21 mouse cellular contexts compared by ENCODE assay signal in genomic region chr12:34351906-34352305, GRCm38 (mm10).
DNase-seq lines count a peak whose midpoint lies in the region; ATAC-seq lines count a peak whose summit lies in the region.
"Had no signal": no experiment of that assay in that cellular context is flagged by ENCODE, and none has a peak within 500 bp of the region (broad histone marks: within the 10 kb centered on the region; RNA-seq: fewer than 3 reads in every experiment).

No protein-coding gene starts in this region.

- no peak overlapping the region for H3K4me3 ChIP-seq in kidney, embryonic 16.5 days (ENCODE audit: low read length)
- H3K4me3 ChIP-seq: embryonic facial prominence, embryonic 13.5 days; forebrain, embryonic 12.5 days; gastrocnemius, adult 2 months; heart, embryonic 12.5 days; hindbrain, embryonic 10.5 days had no signal

- H3K27ac ChIP-seq in kidney, embryonic 16.5 days (ENCODE audit: low read length) = no peak overlapping the region
- H3K27ac ChIP-seq: embryonic facial prominence, embryonic 13.5 days; forebrain, embryonic 12.5 days; gastrocnemius, adult 2 months; hindbrain, embryonic 10.5 days had no signal

- no peaks in the 10 kb centered on the region for H3K9me3 ChIP-seq in kidney, embryonic 16.5 days (ENCODE audit: low read length)
- H3K9me3 ChIP-seq: embryonic facial prominence, embryonic 13.5 days; forebrain, embryonic 12.5 days; heart, embryonic 12.5 days; hindbrain, embryonic 10.5 days had no signal

- H3K4me2 ChIP-seq in kidney, embryonic 16.5 days (replicated peaks; ENCODE audit: low read depth, low read length) = no peak overlapping the region
- H3K4me2 ChIP-seq: embryonic facial prominence, embryonic 13.5 days; forebrain, embryonic 12.5 days; heart, embryonic 12.5 days had no signal

- no peaks in the 10 kb centered on the region for H3K27me3 ChIP-seq in kidney, embryonic 16.5 days (ENCODE audit: insufficient read depth, low read length)
- H3K27me3 ChIP-seq: CH12.LX; embryonic facial prominence, embryonic 13.5 days; forebrain, embryonic 12.5 days; heart, embryonic 12.5 days; Patski had no signal

- H3K9ac ChIP-seq in kidney, embryonic 16.5 days (replicated peaks; ENCODE audit: low read length) = no peak overlapping the region
- H3K9ac ChIP-seq: embryonic facial prominence, embryonic 13.5 days; forebrain, embryonic 12.5 days; heart, embryonic 12.5 days had no signal

- ATAC-seq in kidney, embryonic 16.5 days (ENCODE audit: low FRiP score, low TSS enrichment) = peak; percentile 46; the same call in 1 of the 2 replicates
- ATAC-seq: activated CD4-positive, CD25-positive, alpha-beta regulatory T cell, adult 4 months; hindbrain, embryonic 16.5 days; Patski had no signal

- 12% methylated on average over 6 of the region's 6 CpGs for WGBS in kidney, embryonic 16.5 days

- no peak for DNase-seq in kidney, adult 9 months
- peak; percentile 77 for DNase-seq in embryo, embryonic 10 days (ENCODE audit: low spot score)
- peak; percentile 53 for DNase-seq in embryo, embryonic 11 days
- DNase-seq in mesoderm, embryonic 11.5 days (ENCODE audit: low read depth, low spot score) = peak; percentile 50
- DNase-seq in urinary bladder, adult 18-20 months (ENCODE audit: low spot score in 2 of 2) = no peak
- no peak for DNase-seq in layer of hippocampus, postnatal 36 days
- DNase-seq: adrenal gland, postnatal 14 days; cerebellum, adult 11-12 months; cerebellum, adult 9-11 months; cerebellum, postnatal 36 days; gastrocnemius, adult 2 months; gastrocnemius, postnatal 25 days had no signal

- H3K36me3 ChIP-seq in kidney, embryonic 16.5 days (ENCODE audit: insufficient read depth, low read length) = no peaks in the 10 kb centered on the region
- H3K36me3 ChIP-seq: embryonic facial prominence, embryonic 13.5 days; forebrain, embryonic 12.5 days; heart, embryonic 12.5 days; hindbrain, embryonic 10.5 days had no signal

- peaks cover 15% of the 10 kb centered on the region; the same call in 1 of the 2 replicates for H3K4me1 ChIP-seq in kidney, embryonic 16.5 days (ENCODE audit: insufficient read depth, low read length)
- H3K4me1 ChIP-seq: embryonic facial prominence, embryonic 13.5 days; forebrain, embryonic 12.5 days; heart, embryonic 12.5 days had no signal

Comparison
In these comparisons a context has a peak if more than half of its experiments do, and no peak if none do; other contexts are left out.
1. DNase-seq: peak in embryo, embryonic 10 days (single experiment), embryo, embryonic 11 days (single experiment) and mesoderm, embryonic 11.5 days (single experiment); none in kidney, adult 9 months (single experiment), urinary bladder, adult 18-20 months (0 of 2) and layer of hippocampus, postnatal 36 days (0 of 2).